Mouse (Mus musculus): ENCODE measurements at regions not wholly inside any gene's neighbourhood (a gene's known extent, or its start where the extent isn't known, plus 50 kb on each side); places are given as distances from the start of the nearest gene placed in this dataset.

- no peak for ATAC-seq
- in situ Hi-C loops (cut with MboI; ENCODE audit: low pct_unique_long_range_greater_than_20kb): no loop called here
- ChIA-PET CTCF (no interaction called here), POLR2A (no interaction called here)
- no peak for DNase-seq (ENCODE audit: low read depth, low spot score)
- no peaks in the 10 kb centered on the region for H3K27me3 ChIP-seq
- TF ChIP-seq CTCF (IDR thresholded peaks at IDR 0.05): no peak
Measured at GRCm38 (mm10) chr17:51620528-51620927, 212.6 kb downstream of the Satb1 start.

GRCm38 (mm10) chr17:51585263-51585662 lies 247.8 kb downstream of the Satb1 start:
- in situ Hi-C loops (cut with MboI; ENCODE audit: low pct_unique_long_range_greater_than_20kb): no loop called here
- TF ChIP-seq CTCF (IDR thresholded peaks at IDR 0.05): no peak
- ChIA-PET CTCF (interaction anchor here (1.7 kb wide), 1 partner anchor 10 kb away, joined by 5 read pairs; no protein-coding TSS in a partner anchor), POLR2A (no interaction called here)
- no peaks in the 10 kb centered on the region for H3K27me3 ChIP-seq
- ATAC-seq (no peak), DNase-seq (ENCODE audit: low read depth, low spot score) (no peak)

GRCm38 (mm10) chr17:51583984-51584880 lies 248.9 kb downstream of the Satb1 start:
- POLR2A ChIA-PET: no interaction called here
- H3K27me3 ChIP-seq: no peaks in the 10 kb centered on the region
- TF ChIP-seq CTCF (IDR thresholded peaks at IDR 0.05): no peak
- CTCF ChIA-PET: interaction anchor here (1.7 kb wide), 1 partner anchor 9 kb away, joined by 5 read pairs; no protein-coding TSS in a partner anchor
- in situ Hi-C loops (cut with MboI; ENCODE audit: low pct_unique_long_range_greater_than_20kb): no loop called here
- ATAC-seq (no peak), DNase-seq (ENCODE audit: low read depth, low spot score) (no peak)

GRCm38 (mm10) chr17:51583277-51583676 lies 249.8 kb downstream of the Satb1 start:
- ATAC-seq (no peak), DNase-seq (ENCODE audit: low read depth, low spot score) (no peak)
- no peak for TF ChIP-seq CTCF (IDR thresholded peaks at IDR 0.05)
- no peaks in the 10 kb centered on the region for H3K27me3 ChIP-seq
- in situ Hi-C loops (cut with MboI; ENCODE audit: low pct_unique_long_range_greater_than_20kb): no loop called here
- CTCF ChIA-PET: no interaction called here
- POLR2A ChIA-PET: no interaction called here

GRCm38 (mm10) chr17:51555854-51556253 lies 277.2 kb downstream of the Satb1 start:
- no peak for ATAC-seq
- no peak for TF ChIP-seq CTCF (IDR thresholded peaks at IDR 0.05)
- CTCF ChIA-PET: no interaction called here
- no peak for DNase-seq (ENCODE audit: low read depth, low spot score)
- POLR2A ChIA-PET: no interaction called here
- H3K27me3 ChIP-seq: no peaks in the 10 kb centered on the region
- in situ Hi-C loops (cut with MboI; ENCODE audit: low pct_unique_long_range_greater_than_20kb): no loop called here

GRCm38 (mm10) chr17:51554446-51554845 lies 278.6 kb downstream of the Satb1 start:
- TF ChIP-seq CTCF (IDR thresholded peaks at IDR 0.05): no peak
- ATAC-seq (no peak), DNase-seq (ENCODE audit: low read depth, low spot score) (no peak)
- CTCF ChIA-PET: no interaction called here
- no peaks in the 10 kb centered on the region for H3K27me3 ChIP-seq
- POLR2A ChIA-PET: no interaction called here
- in situ Hi-C loops (cut with MboI; ENCODE audit: low pct_unique_long_range_greater_than_20kb): no loop called here

- DNase-seq (ENCODE audit: low read depth, low spot score) (no peak), ATAC-seq (no peak)
- no peak for TF ChIP-seq CTCF (IDR thresholded peaks at IDR 0.05)
- POLR2A ChIA-PET: no interaction called here
- in situ Hi-C loops (cut with MboI; ENCODE audit: low pct_unique_long_range_greater_than_20kb): no loop called here
- H3K27me3 ChIP-seq: no peaks in the 10 kb centered on the region
- CTCF ChIA-PET: no interaction called here
Measured at GRCm38 (mm10) chr17:51552277-51553015, 280.6 kb downstream of the Satb1 start.

- no peaks in the 10 kb centered on the region for H3K27me3 ChIP-seq
- in situ Hi-C loops (cut with MboI; ENCODE audit: low pct_unique_long_range_greater_than_20kb): no loop called here
- no peak for DNase-seq (ENCODE audit: low read depth, low spot score)
- no peak for ATAC-seq
- ChIA-PET POLR2A (no interaction called here), CTCF (no interaction called here)
- no peak for TF ChIP-seq CTCF (IDR thresholded peaks at IDR 0.05)
Measured at GRCm38 (mm10) chr17:51546999-51547398, 286.1 kb downstream of the Satb1 start.

GRCm38 (mm10) chr17:51542544-51542943 lies 290.5 kb downstream of the Satb1 start:
- CTCF ChIA-PET: no interaction called here
- in situ Hi-C loops (cut with MboI; ENCODE audit: low pct_unique_long_range_greater_than_20kb): no loop called here

GRCm38 (mm10) chr17:51534678-51535077 lies 298.4 kb downstream of the Satb1 start:
- peaks cover 3% of the 10 kb centered on the region for H3K27me3 ChIP-seq
- POLR2A ChIA-PET: no interaction called here
- CTCF ChIA-PET: no interaction called here
- TF ChIP-seq CTCF (IDR thresholded peaks at IDR 0.05): no peak
- in situ Hi-C loops (cut with MboI; ENCODE audit: low pct_unique_long_range_greater_than_20kb): no loop called here
- ATAC-seq (no peak), DNase-seq (ENCODE audit: low read depth, low spot score) (no peak)

More at GRCm38 (mm10) chr17:51542544-51542943, 290.5 kb downstream of the Satb1 start:
- H3K27me3 ChIP-seq: no peaks in the 10 kb centered on the region
- ATAC-seq (no peak), DNase-seq (ENCODE audit: low read depth, low spot score) (no peak)
- no peak for TF ChIP-seq CTCF (IDR thresholded peaks at IDR 0.05)
- POLR2A ChIA-PET: no interaction called here

GRCm38 (mm10) chr17:51534270-51534669 lies 298.8 kb downstream of the Satb1 start:
- peaks cover 3% of the 10 kb centered on the region for H3K27me3 ChIP-seq
- POLR2A ChIA-PET: no interaction called here
- no peak for TF ChIP-seq CTCF (IDR thresholded peaks at IDR 0.05)
- CTCF ChIA-PET: no interaction called here
- no peak for ATAC-seq
- DNase-seq (ENCODE audit: low read depth, low spot score): no peak
- in situ Hi-C loops (cut with MboI; ENCODE audit: low pct_unique_long_range_greater_than_20kb): no loop called here
